Mouse (Mus musculus): ENCODE measurements around the gene P4ha2.

P4ha2 gene

GRCm38 (mm10) chr11:54108131-54108530 is 8.2 kb downstream of the P4ha2 start:
- no peak for DNase-seq

GRCm38 (mm10) chr11:54108894-54109293 is 9.0 kb downstream of the P4ha2 start:
- DNase-seq = no peak

- no peak for DNase-seq
Observed at GRCm38 (mm10) chr11:54111291-54111690, 11.4 kb downstream of the P4ha2 start.

GRCm38 (mm10) chr11:54111976-54112741 is 12.3 kb downstream of the P4ha2 start:
- DNase-seq = no peak

GRCm38 (mm10) chr11:54112920-54113319 is 13.0 kb downstream of the P4ha2 start:
- peak; percentile 85 for DNase-seq

DNA sequence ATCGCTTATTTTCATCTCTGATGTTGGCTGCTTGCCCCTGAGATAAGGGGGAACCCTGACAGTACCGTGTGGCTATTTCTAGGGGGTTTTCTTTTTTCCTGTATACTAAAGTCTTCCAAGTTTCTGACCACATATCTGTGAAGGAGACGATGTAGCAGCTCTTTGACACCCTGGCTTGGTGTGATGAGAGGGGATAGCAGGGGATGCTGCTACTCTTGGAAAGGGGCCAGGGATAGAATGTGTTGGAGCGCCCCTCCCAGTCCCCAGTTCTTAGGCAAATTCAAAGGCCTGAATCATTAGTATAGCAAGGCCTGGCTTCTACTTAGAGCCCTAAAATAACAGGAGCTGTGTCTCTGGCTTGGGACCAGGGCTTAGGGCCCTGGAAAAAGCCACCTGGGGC is 13.5 kb downstream of the P4ha2 start:
- DNase-seq = no peak

- no peak for DNase-seq
Observed at GRCm38 (mm10) chr11:54114746-54115145, 14.9 kb downstream of the P4ha2 start.

DNA sequence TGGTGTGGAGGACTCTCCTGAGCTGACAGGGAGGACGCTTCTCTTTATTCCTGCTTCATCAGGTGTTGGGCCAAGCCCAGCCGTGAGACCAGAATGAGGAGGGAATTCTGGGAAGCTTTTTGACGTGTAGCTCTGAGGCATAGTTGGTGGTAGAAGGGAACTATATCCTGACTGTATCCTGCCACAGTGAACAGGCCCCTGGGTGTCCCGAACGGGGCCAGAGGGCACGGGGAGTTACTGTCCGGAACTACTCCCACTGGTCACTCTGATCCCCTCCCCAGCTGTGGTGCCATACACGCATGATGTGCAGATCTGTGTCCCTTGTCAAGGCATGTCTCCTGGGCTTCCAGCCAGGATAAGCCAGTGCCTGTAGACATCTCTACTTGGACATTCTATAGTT is 15.4 kb downstream of the P4ha2 start:
- no peak for DNase-seq

DNA sequence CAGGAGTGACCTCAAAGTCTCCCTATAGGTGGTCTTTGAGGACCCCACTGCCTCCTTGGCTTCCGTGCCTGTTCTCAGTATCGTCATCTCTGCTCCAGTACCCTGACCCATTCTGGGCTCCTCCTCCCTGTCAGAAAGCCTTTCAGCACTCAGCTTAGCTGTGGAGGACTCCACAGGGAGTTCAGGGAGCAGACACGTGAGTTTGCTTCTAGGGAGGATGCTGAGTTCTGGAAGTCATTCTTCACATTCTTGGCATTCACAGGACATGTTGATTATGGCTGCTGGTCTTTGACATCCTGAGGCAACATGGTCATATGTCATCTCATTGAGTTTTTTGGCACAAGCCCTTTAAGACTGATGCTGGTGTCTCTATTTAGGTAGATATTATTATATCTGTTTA is 16.0 kb downstream of the P4ha2 start:
- no peak for DNase-seq

- no peak for DNase-seq
Observed at GRCm38 (mm10) chr11:54116406-54116805, 16.5 kb downstream of the P4ha2 start.

DNA sequence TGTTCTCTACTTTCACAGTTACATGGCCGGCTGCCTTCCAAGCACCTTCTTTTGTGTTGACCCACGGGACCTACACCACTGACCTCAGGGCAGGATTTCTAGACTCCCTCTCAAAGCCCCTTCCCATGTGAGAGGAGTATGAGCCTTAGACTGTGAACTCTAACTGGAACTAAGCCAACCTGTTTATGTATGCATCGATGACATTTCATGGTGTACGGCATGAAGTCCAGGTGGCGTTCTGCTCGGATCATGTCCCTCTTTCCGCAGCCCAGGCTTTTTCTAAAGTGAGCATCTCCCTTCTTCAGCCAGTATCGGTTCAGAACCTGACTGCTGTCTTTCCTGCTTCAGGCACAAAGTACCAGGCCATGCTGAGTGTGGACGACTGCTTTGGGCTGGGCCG is 17.2 kb downstream of the P4ha2 start:
- no peak for DNase-seq

- DNase-seq = no peak
Observed at GRCm38 (mm10) chr11:54119126-54119525, 19.2 kb downstream of the P4ha2 start.

DNA sequence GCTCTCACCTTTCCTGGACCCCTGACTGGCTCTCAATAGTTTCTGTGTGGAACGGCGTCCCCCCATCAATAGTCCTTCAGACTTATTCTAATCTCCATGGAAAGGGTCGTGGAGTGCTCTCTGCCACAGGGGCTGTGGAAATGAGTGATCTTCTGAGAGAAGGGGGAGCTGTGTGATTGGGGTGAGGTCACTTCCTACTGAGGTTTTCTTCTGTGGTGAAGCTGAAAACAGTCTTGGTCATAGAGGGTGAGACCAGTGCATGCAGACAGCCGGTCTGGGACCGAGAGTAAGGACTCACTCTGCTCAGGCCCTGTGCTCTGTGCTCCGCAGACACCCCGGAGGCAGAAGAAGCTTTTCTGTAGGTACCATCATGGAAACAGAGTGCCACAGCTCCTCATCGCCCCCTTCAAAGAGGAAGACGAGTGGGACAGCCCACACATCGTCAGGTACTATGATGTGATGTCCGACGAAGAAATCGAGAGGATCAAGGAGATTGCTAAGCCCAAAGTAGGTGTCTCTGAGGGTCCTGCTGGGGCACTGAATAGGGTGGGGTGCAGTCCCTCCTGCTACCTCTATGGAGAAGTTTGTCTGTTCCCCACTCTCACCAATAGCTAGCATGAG is 20.0 kb downstream of the P4ha2 start:
- DNase-seq = no peak

DNA sequence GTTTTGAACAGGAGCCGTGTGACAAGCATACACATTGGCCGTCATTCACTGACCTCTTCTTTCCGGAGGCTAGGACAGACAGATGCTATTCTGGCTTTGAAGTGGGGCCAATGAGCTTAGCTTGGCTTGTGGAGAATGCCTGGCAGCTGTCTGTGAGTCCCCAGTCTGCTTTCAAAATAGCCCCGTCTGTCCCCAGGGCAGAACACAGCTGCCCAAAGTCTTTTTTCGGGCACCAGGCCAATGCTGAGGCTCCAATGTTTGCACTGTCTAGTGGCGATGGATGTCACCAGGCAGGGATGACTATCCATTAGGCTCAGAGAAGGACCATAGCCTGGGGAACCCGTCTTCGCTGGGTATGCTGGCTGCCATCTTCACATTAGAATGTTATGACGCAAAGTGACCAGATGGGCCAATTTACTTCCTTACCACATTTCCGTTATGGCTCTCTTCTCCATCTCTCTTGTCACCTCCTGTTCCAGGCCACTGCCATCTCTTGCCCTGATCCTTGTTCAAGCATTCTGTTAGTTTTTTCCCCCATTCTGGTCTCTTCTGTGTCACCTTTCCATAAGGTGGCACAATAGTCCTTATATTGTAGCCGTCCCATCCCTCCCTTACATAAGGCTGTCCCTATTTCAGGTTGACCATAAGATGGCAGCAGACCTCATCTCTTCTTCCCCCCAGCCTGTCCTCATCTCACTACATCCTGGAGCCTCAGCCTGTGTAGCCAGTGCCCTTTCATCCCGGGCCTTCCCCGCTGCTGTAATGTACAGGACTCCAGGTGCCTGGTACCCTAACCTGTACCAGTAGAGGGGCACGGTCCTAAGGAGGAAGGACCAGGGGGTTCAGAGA is 22.7 kb downstream of the P4ha2 start:
- DNase-seq = no peak

DNA sequence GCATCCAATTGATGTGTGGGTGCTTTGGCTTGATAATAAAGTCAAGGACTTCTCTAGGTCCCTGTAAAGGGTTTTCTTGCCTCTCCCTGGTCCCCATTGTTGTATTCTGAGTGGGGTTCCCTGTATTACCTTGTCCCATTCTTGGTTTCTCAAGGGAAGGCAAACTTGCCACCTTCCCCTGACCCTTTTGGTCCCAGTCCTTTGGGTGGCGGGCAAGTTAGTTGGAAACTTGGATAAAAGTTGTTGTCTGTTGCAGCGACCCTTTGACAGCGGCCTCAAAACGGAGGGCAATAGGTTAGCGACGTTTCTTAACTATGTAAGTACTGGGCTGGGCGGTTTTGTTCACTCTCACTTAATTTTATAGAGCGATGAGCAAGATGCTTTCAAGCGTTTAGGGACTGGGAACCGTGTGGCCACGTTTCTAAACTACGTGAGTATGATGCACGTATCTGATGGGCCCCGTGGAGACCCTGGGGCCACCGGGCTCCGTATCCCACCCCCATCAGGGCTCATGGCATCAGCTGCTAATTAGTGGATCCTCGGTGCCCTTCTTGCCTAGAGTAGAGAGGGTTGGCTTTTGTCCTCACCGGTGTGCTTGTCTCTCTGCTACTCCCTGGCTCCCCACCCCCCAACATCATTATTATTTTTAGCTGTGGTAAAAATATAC is 26.2 kb downstream of the P4ha2 start:
- DNase-seq = no peak

DNA sequence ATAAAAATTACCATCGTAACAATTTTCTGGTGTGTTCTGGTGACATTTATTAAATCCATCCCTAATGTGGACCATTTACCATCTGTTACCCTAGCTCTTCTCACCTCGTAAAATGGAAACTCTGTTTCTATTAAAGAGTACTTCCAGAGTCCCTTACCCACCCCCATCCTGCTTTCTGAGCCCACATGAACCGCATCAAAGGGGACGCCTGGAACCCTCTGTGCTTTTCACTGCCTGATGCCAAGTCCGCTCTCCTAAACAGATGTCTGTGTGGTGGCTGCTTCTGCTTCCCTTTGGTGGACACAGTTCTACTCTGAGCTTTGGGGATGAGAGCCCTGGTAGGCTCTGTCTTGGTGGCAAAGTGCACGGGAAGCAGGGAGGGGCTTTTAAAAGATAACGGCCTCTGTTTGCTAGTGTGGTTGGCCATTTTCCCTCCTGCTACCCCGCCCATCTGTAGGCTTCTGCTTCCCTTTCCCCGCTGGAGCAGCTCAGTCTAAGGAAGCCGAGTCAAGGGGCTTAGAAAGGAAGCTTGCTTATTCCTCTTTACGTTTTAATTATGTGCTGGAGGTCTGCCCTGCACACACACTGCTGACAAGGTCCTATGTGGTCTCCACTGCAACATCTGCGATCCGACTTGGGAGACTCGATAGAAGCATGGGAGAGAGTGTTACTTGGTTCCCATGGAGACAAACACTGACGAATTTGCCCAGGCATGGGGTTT is 26.9 kb downstream of the P4ha2 start:
- DNase-seq = peak; percentile 32

- no peak for DNase-seq
Observed at GRCm38 (mm10) chr11:54127397-54127796, 27.5 kb downstream of the P4ha2 start.

DNA sequence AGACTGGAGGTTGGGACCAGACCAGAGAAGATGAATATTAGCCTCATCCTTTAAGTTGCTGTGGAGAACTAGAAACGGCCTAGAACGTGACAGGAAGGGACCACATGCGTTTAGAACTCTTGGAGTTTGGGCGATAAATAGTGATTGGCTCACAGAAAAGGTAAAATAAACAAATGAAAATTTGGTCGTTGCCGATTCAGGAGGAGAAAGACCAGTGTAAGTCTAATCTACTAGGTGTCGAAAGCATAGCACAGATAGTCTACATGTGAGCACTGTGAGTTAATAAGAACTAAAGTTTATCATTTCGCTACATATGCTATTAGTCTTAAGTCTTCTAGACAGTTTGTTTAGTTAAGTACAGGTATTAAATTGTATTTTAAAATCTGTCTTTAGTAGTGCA is 30.1 kb downstream of the P4ha2 start:
- DNase-seq = no peak

DNA sequence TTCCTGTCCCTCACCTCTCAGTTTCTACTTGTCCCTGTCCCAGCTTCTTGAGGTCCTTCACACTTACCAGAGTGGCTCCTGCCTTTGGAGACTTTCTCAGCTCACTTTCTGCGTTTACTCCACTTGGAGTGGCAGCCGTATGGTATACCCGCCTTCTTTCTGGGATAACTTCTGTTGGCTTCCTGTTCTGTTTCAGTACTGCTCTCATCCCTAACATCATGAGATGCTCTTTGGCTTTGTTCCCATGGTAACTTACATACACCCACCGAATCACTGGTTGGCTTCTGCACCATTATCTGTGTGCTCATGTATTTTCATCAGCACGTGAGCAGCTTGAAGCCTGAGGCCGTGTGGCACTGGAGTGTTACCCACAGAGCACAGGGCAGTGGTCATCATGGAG is 30.8 kb downstream of the P4ha2 start:
- DNase-seq = no peak

GRCm38 (mm10) chr11:54132290-54132689 is 32.4 kb downstream of the P4ha2 start:
- no peak for DNase-seq

DNA sequence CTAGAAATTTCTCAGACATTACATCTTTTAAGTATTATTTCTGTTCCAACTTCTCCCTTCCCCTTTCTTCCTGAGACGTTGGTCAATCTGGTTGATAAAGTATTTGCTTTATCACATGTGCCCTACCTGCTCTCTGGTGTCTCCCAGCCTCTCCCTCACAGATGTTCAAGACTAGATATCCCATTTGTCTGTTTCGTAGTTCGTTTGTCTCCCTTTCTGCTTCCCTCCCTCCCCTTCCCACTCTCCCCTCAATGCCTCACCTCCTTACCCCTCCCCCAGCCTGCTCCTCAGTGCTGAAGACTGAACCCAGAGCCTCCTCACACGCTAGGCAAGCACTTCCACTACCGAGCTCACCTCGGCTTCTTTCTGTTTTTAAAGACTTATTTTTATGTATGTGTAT is 35.0 kb downstream of the P4ha2 start:
- no peak for DNase-seq

GRCm38 (mm10) chr11:54140159-54140558 is 40.3 kb downstream of the P4ha2 start:
- peak; percentile 40 for DNase-seq
